In the genomic region with DNA sequence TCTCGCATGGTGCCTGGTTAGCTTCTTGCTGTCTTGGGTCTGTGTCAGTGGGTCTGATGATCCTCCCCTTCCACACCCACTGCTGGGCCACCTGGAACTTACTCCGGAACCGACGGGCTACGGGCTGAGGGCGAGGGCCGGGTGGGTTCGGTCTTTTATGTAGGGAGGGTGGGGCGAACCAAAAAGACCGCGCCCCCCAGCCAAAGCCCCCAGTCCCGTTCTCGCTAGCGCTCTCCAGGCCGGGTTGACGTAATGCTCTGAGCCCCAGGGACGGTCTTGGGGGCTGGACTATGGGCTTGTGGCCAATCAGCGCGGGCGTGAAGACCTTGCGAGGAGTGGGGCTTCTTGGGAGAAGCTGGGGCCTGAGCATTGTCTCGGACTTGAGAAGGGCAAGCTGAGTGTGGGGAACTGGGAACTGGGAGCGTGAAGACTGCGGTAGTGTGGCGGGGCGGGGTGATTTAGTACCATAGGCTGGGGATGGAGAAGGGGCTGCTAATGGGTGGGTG, we compare ENCODE assay signal across 8 mouse cellular contexts. TPM values are rescaled to one million over a fixed set of nuclear protein-coding genes. Genes with fewer than 3 reads are reported as not detected.
DNase-seq lines count a peak whose midpoint lies in the region; ATAC-seq and TF ChIP-seq lines count a peak whose summit lies in the region.

TSS of gene Tubb2b (minus strand) at position 241 of the 506 bp plus-strand sequence.

- 0% methylated on average over 26 of the region's 26 CpGs for WGBS in hindbrain, embryonic 16.5 days

- peak; percentile 89 to 92 for DNase-seq in cerebellum, postnatal 14 days
- DNase-seq in cerebellum, adult 11 months = no peak
- DNase-seq in frontal cortex, adult 2 months (ENCODE audit: extremely low spot score in 1 of 2, low spot score in 1 of 2) = peak in 1 of 2 experiments; percentile 76
- peak; percentile 82 to 83 for DNase-seq in left cerebral cortex, postnatal 14 days (ENCODE audit: low spot score in 2 of 2)
- peak; percentile 54 to 58 for DNase-seq in spleen, postnatal 36 days (ENCODE audit: low spot score in 2 of 2)

- peaks cover 5% of the 10 kb centered on the region; the same call in 1 of the 2 replicates for H3K36me3 ChIP-seq in hindbrain, embryonic 16.5 days (ENCODE audit: control insufficient read depth, insufficient read depth, low read length)

- H3K9me3 ChIP-seq in hindbrain, embryonic 16.5 days (ENCODE audit: control insufficient read depth, low read length) = no peaks in the 10 kb centered on the region

- TF ChIP-seq POLR2A in bone marrow macrophage, adult 2 months (IDR thresholded peaks at IDR 0.05; ENCODE audit: borderline replicate concordance, low read depth, low read length) = no peak

- H3K27ac ChIP-seq in bone marrow macrophage, adult 2 months (ENCODE audit: insufficient read depth, low read depth, low read length) = no peak within 1 kb of the TSS
- peak within 1 kb of the TSS; percentile 99 for H3K27ac ChIP-seq in hindbrain, embryonic 16.5 days (ENCODE audit: low read depth, low read length)

- no peaks in the 10 kb centered on the region for H3K27me3 ChIP-seq in hindbrain, embryonic 16.5 days (replicated peaks; ENCODE audit: control insufficient read depth, insufficient read depth, low read length)

- H3K4me1 ChIP-seq in bone marrow macrophage, adult 2 months (ENCODE audit: control insufficient read depth, insufficient read depth, low read length) = peaks cover 11% of the 10 kb centered on the region; the same call in 1 of the 2 replicates
- H3K4me1 ChIP-seq in hindbrain, embryonic 16.5 days (ENCODE audit: control insufficient read depth, insufficient read depth, low read depth, low read length) = peaks cover 20% of the 10 kb centered on the region

- intact Hi-C loops in left cerebral cortex, postnatal 14 days (cut with DNase I) = loop anchor here (5.0 kb wide), 1 partner anchor 33 kb away; no protein-coding TSS in a partner anchor

- ATAC-seq in hindbrain, embryonic 16.5 days = peak; percentile 95
- ATAC-seq in megakaryocyte-erythroid progenitor cell, adult 5-6 weeks (replicated peaks; ENCODE audit: low FRiP score, low TSS enrichment, poor library complexity, severe bottlenecking) = peak; percentile 21; the same call in 1 of the 2 replicates

- peak within 1 kb of the TSS; percentile 72 for H3K4me3 ChIP-seq in bone marrow macrophage, adult 2 months (ENCODE audit: insufficient read depth, low read length)
- peak within 1 kb of the TSS; percentile 70 for H3K4me3 ChIP-seq in hindbrain, embryonic 16.5 days (ENCODE audit: low read length)

- H3K9ac ChIP-seq in hindbrain, embryonic 16.5 days (ENCODE audit: low read depth, low read length) = peak within 1 kb of the TSS; percentile 82

- peak within 1 kb of the TSS; percentile 70 for H3K4me2 ChIP-seq in hindbrain, embryonic 16.5 days (ENCODE audit: low read length)

- 0 out of 2 replicates have a peak, but pooled peaks have one; percentile 2 for TF ChIP-seq CTCF in bone marrow macrophage, adult 2 months (IDR thresholded peaks at IDR 0.05; ENCODE audit: low read depth, low read length)

RNA-seq across cellular contexts. Expression of gene Tubb2b, which starts in this region (rescaled TPM):
- 0.60 and 0.94 TPM in 2 replicates for polyA plus RNA-seq in bone marrow macrophage, adult 2 months (2012; ENCODE audit: insufficient read depth, insufficient read length, missing spikeins)
- polyA plus RNA-seq in frontal cortex, adult 2 months (2012; rRNA removed) = 387 and 426 TPM in 2 replicates
- 1,169 and 1,199 TPM in 2 replicates for polyA plus RNA-seq in hindbrain, embryonic 16.5 days (2015; fragmentation: Nextera tagmentation; extraction: Ambion mirVana)
- total RNA-seq in left cerebral cortex, postnatal 14 days (2021) = 100 to 1,000 TPM; 348 to 398 TPM
- total RNA-seq in megakaryocyte-erythroid progenitor cell, adult 5-6 weeks (2014; fragmentation: Nextera tagmentation) = not detected in 2 replicates
- total RNA-seq in megakaryocyte-erythroid progenitor cell, adult 5-6 weeks (2017) = not detected in 2 replicates

Comparison
In these comparisons a context has a peak if more than half of its experiments do, and no peak if none do; other contexts are left out.
1. RNA of gene Tubb2b (total RNA-seq): 348 to 398 TPM in left cerebral cortex, postnatal 14 days; not detected in megakaryocyte-erythroid progenitor cell, adult 5-6 weeks; every median in the first group is over 100 times any median in the second.
2. RNA of gene Tubb2b (polyA plus RNA-seq): 1,169 to 1,199 TPM in hindbrain, embryonic 16.5 days and 387 to 426 TPM in frontal cortex, adult 2 months; 0.60 to 0.94 TPM in bone marrow macrophage, adult 2 months; every median in the first group is over 100 times any median in the second.
3. Peak in ATAC-seq in megakaryocyte-erythroid progenitor cell, adult 5-6 weeks; RNA of the gene not detected or under 1 TPM.